Mouse (Mus musculus) cerebellum, adult 2 months (tissue): ENCODE results near the gene Scpep1. TPM values are rescaled to one million over a fixed set of nuclear protein-coding genes. Genes with fewer than 3 reads are reported as not detected.

Experiments used
- DNase-seq, 2 experiments: peaks; one replicate each; pipeline ENCODE4 v3.0.0; 2021
- H3K27ac ChIP-seq: fragments of 200-500 bp; 2 replicates; pipeline ENCODE4 v1.5.1; 2012; ENCODE audit warnings: low read length, control low read depth, inconsistent platforms; ENCODE audit not compliant: insufficient read depth
- H3K27me3 ChIP-seq: fragments of 200-500 bp; 2 replicates; pipeline ENCODE4 v1.6.1; 2012; ENCODE audit warnings: inconsistent platforms, mild to moderate bottlenecking, low read length, moderate library complexity; ENCODE audit not compliant: control insufficient read depth, insufficient read depth
- H3K4me1 ChIP-seq: fragments of 200-500 bp; 2 replicates; pipeline ENCODE4 v1.6.1; 2011; ENCODE audit warnings: low read length; ENCODE audit not compliant: control insufficient read depth, insufficient read depth
- H3K4me3 ChIP-seq: fragments of 200-500 bp; replicated peaks from 2 replicates; pipeline ENCODE3; 2011; ENCODE audit warnings: mild to moderate bottlenecking, low read depth, low read length, control low read depth; ENCODE audit not compliant: insufficient read depth
- CTCF ChIP-seq: fragments of 200-500 bp; IDR thresholded peaks from 2 replicates; pipeline ENCODE4 v1.5.1; 2011; ENCODE audit warnings: low read depth, mild to moderate bottlenecking, control low read depth, low read length, moderate library complexity, borderline replicate concordance; ENCODE audit not compliant: insufficient read depth
- POLR2A ChIP-seq: fragments of 200-500 bp; IDR thresholded peaks from 2 replicates; pipeline ENCODE4 v1.6.1; 2011; ENCODE audit warnings: low read length, control low read depth, borderline replicate concordance; ENCODE audit not compliant: insufficient read depth
- WGBS: fragments of 180-500 bp; shearing (Covaris S2); methylation state at CpG from one replicate; pipeline ENCODE4 v1.1.7; 2018; 5-methylcytosine and 5-hydroxymethylcytosine counted together
- polyA plus RNA-seq: library from polyadenylated mRNA; depleted of rRNA; stranded (reverse); fragments of >200 nt; gene quantifications from 2 replicates; pipeline ENCODE4 v1.2.3, GENCODE M21; 2012

Scpep1 gene
- polyA plus RNA-seq, 1 experiment, result 18.6 TPM

- no peak overlapping the region for H3K27ac ChIP-seq
- H3K4me1 ChIP-seq, result peaks cover 4% of the 10 kb centered on the region
- no peaks in the 10 kb centered on the region for H3K27me3 ChIP-seq
- TF ChIP-seq CTCF, result no peak
- DNase-seq, result no peak
- H3K4me3 ChIP-seq, result no peak overlapping the region
- WGBS, result 96% methylated on average over 8 of the region's 8 CpGs
Observed at GRCm38 (mm10) chr11:88949802-88950639, 5.2 kb downstream of the Scpep1 start.

DNA sequence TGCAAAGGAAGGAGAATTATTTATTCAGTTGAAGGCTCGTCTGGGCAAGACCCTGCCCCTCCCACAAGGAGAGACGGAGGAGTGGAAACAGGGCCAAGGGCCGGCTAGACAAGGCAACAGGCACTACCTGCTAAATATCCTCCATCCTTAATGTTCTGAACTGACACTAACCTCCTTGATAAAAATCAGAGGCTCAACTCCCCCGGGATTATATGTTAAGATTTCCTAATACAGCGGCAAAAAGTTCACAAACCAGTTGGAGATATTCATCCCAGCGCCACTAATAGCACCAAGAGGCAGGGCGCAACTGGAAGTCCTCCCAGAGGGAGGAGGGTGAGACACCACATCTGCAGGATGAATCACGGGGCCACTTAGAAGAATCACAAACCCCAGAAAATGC, 6.4 kb downstream of the Scpep1 start:
- TF ChIP-seq CTCF (no peak), POLR2A (no peak)
- Histone ChIP-seq H3K27me3 (no peaks in the 10 kb centered on the region), H3K4me1 (peaks cover 4% of the 10 kb centered on the region), H3K27ac (no peak overlapping the region), H3K4me3 (no peak overlapping the region)
- DNase-seq, result no peak
- 82% methylated on average over 8 of the region's 8 CpGs for WGBS

DNA sequence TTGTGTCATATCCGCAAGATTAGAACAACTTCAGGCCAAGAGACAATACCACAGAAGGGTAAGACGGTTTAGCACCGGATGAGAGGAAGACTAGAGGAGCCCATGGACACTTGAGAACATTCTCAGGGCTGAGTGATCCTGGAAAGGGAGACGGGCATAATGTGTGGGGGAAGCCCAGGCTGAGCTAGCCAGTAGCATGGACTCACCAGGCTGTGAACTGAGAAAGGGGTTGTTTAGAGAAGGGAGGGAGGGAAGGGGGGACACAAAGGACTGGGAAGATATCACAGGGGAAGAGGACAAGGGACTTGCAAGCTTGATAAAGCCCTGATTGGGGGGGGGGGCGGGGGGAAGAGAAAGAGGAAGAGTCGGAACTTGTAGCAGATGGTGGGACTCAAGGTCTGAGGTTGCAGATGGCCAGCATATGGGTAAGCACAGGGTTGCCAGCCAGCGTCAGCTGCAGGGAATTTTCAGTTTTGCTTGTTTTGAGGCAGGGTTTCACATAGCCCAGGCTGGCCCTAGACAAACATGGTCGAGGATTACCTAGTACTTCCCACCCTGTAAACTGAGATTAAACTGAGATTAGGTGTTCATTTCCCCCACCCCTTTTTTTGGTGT, 9.2 kb downstream of the Scpep1 start:
- H3K4me3 ChIP-seq, result no peak overlapping the region
- H3K27me3 ChIP-seq, result no peaks in the 10 kb centered on the region
- DNase-seq, result peak; percentile 63 to 75
- WGBS, result 42% methylated on average over 7 of the region's 8 CpGs
- peaks cover 4% of the 10 kb centered on the region for H3K4me1 ChIP-seq
- TF ChIP-seq CTCF, result no peak
- no peak for TF ChIP-seq POLR2A
- no peak overlapping the region for H3K27ac ChIP-seq

- Histone ChIP-seq H3K27me3 (no peaks in the 10 kb centered on the region), H3K4me1 (peaks cover 8% of the 10 kb centered on the region), H3K4me3 (no peak overlapping the region), H3K27ac (no peak overlapping the region)
- DNase-seq, result no peak
- WGBS, result 80% methylated on average over 12 of the region's 12 CpGs
- TF ChIP-seq CTCF, result no peak
- no peak for TF ChIP-seq POLR2A
Observed at GRCm38 (mm10) chr11:88941489-88941888, 13.8 kb downstream of the Scpep1 start.

GRCm38 (mm10) chr11:88939634-88940033, 15.6 kb downstream of the Scpep1 start:
- DNase-seq, result no peak
- 91% methylated on average over 4 of the region's 4 CpGs for WGBS
- TF ChIP-seq CTCF (no peak), POLR2A (no peak)

GRCm38 (mm10) chr11:88938770-88939169, 16.5 kb downstream of the Scpep1 start:
- Histone ChIP-seq H3K4me1 (0 out of 2 replicates have a peak, but pooled peaks cover 5% of the 10 kb centered on the region), H3K27ac (no peak overlapping the region), H3K4me3 (no peak overlapping the region), H3K27me3 (no peaks in the 10 kb centered on the region)
- no peak for TF ChIP-seq POLR2A
- TF ChIP-seq CTCF, result no peak
- DNase-seq, result no peak
- 97% methylated on average over 2 of the region's 2 CpGs for WGBS

More at GRCm38 (mm10) chr11:88939634-88940033, 15.6 kb downstream of the Scpep1 start:
- no peak overlapping the region for H3K27ac ChIP-seq
- H3K4me3 ChIP-seq, result no peak overlapping the region
- H3K4me1 ChIP-seq, result 0 out of 2 replicates have a peak, but pooled peaks cover 5% of the 10 kb centered on the region
- H3K27me3 ChIP-seq, result no peaks in the 10 kb centered on the region

DNA sequence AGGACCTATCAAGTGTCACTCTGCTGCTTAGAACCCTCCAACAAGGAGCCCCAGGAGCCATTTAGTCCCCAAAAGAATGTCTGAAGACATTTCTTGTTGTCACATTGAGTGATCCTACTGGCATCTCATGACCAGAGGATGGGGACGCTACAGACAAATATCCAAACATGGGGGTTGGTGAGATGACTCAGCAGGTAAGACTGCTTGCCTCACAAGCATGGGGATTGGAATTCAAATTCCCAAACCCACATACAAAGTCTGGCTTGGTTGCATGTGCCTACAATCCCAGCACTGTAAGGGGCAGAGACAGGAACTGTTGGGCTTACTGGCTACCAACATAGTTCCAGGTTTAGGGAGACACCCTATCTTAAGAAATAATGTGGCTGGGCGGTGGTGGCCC, 17.4 kb downstream of the Scpep1 start:
- H3K4me1 ChIP-seq, result 0 out of 2 replicates have a peak, but pooled peaks cover 5% of the 10 kb centered on the region
- no peak for TF ChIP-seq CTCF
- TF ChIP-seq POLR2A, result no peak
- no peak overlapping the region for H3K4me3 ChIP-seq
- no peak overlapping the region for H3K27ac ChIP-seq
- no peaks in the 10 kb centered on the region for H3K27me3 ChIP-seq
- 94% methylated on average over 2 of the region's 2 CpGs for WGBS
- no peak for DNase-seq
